Mouse (Mus musculus) erythroblast, embryonic 14.5 days (primary cell): ENCODE data around the gene Chst15.

Experiments used
- GATA1 ChIP-seq: IDR thresholded peaks from 2 replicates; pipeline ENCODE4 v1.6.1; 2012; ENCODE audit warnings: low read length, inconsistent platforms, mixed read lengths
- TAL1 ChIP-seq: IDR thresholded peaks from 3 replicates; pipeline ENCODE4 v1.6.1; 2012; ENCODE audit warnings: low read length, inconsistent platforms, mixed read lengths

- no peak for TF ChIP-seq GATA1
- no peak for TF ChIP-seq TAL1
Measured at GRCm38 (mm10) chr7:132282161-132282560, 34.9 kb downstream of the Chst15 start.
